Mouse (Mus musculus): ENCODE data around the gene Ext2. TPM values are rescaled to one million over a fixed set of nuclear protein-coding genes. Genes with fewer than 3 reads are reported as not detected.

Ext2 gene
- polyA plus RNA-seq, 1 experiment: 78.9 TPM

GRCm38 (mm10) chr2:93868566-93868965, 46.2 kb upstream of the Ext2 start:
- no peaks in the 10 kb centered on the region for H3K36me3 ChIP-seq (ENCODE audit: control insufficient read depth, insufficient read depth)
- H3K27me3 ChIP-seq (ENCODE audit: control insufficient read depth, insufficient read depth, insufficient read length): peaks cover 41% of the 10 kb centered on the region
- no peak overlapping the region for H3K4me3 ChIP-seq
- no peak overlapping the region for H3ac ChIP-seq (ENCODE audit: control insufficient read depth, insufficient read length)
- TF ChIP-seq MAX (IDR thresholded peaks at IDR 0.05; ENCODE audit: low read depth) (no peak), CEBPB (IDR thresholded peaks at IDR 0.05; ENCODE audit: insufficient read depth, poor library complexity, severe bottlenecking) (no peak), E2F4 (IDR thresholded peaks at IDR 0.05; ENCODE audit: insufficient read depth) (no peak)
- H3K79me2 ChIP-seq (ENCODE audit: control insufficient read depth, insufficient read depth): no peaks in the 10 kb centered on the region
- H3K4me2 ChIP-seq (ENCODE audit: low read depth): no peak overlapping the region

- Histone ChIP-seq H3K4me2 (ENCODE audit: low read depth) (no peak overlapping the region), H3K36me3 (ENCODE audit: control insufficient read depth, insufficient read depth) (no peaks in the 10 kb centered on the region), H3ac (ENCODE audit: control insufficient read depth, insufficient read length) (no peak overlapping the region), H3K79me2 (ENCODE audit: control insufficient read depth, insufficient read depth) (no peaks in the 10 kb centered on the region), H3K27me3 (ENCODE audit: control insufficient read depth, insufficient read depth, insufficient read length) (peaks cover 49% of the 10 kb centered on the region), H3K4me3 (no peak overlapping the region)
- no peak for TF ChIP-seq E2F4 (IDR thresholded peaks at IDR 0.05; ENCODE audit: insufficient read depth)
- TF ChIP-seq MAX (IDR thresholded peaks at IDR 0.05; ENCODE audit: low read depth): no peak
- TF ChIP-seq USF1 (IDR thresholded peaks at IDR 0.05; ENCODE audit: low read depth): no peak
- TF ChIP-seq TCF12 (IDR thresholded peaks at IDR 0.05; ENCODE audit: insufficient read depth, poor library complexity, severe bottlenecking): no peak
- TF ChIP-seq TCF3 (IDR thresholded peaks at IDR 0.05; ENCODE audit: insufficient read length, low read depth): no peak
- no peak for TF ChIP-seq SRF (IDR thresholded peaks at IDR 0.05; ENCODE audit: control insufficient read depth, insufficient read length, low read depth)
- no peak for TF ChIP-seq POLR2AphosphoS2 (IDR thresholded peaks at IDR 0.05; ENCODE audit: insufficient read length, low read depth)
- no peak for TF ChIP-seq CEBPB (IDR thresholded peaks at IDR 0.05; ENCODE audit: insufficient read depth, poor library complexity, severe bottlenecking)
Observed at GRCm38 (mm10) chr2:93863229-93863628, 40.9 kb upstream of the Ext2 start.

- Histone ChIP-seq H3K4me2 (ENCODE audit: low read depth) (no peak overlapping the region), H3ac (ENCODE audit: control insufficient read depth, insufficient read length) (no peak overlapping the region), H3K4me3 (no peak overlapping the region), H3K27me3 (ENCODE audit: control insufficient read depth, insufficient read depth, insufficient read length) (peaks cover 33% of the 10 kb centered on the region), H3K36me3 (ENCODE audit: control insufficient read depth, insufficient read depth) (no peaks in the 10 kb centered on the region), H3K79me2 (ENCODE audit: control insufficient read depth, insufficient read depth) (no peaks in the 10 kb centered on the region)
- peak; percentile 37 for TF ChIP-seq USF1 (IDR thresholded peaks at IDR 0.05; ENCODE audit: low read depth)
- TF ChIP-seq POLR2A (IDR thresholded peaks at IDR 0.05; ENCODE audit: insufficient read length, low read depth): no peak
Observed at GRCm38 (mm10) chr2:93858845-93859244, 36.5 kb upstream of the Ext2 start.

GRCm38 (mm10) chr2:93851303-93851702, 28.9 kb upstream of the Ext2 start:
- H3ac ChIP-seq (ENCODE audit: control insufficient read depth, insufficient read length): no peak overlapping the region
- no peaks in the 10 kb centered on the region for H3K36me3 ChIP-seq (ENCODE audit: control insufficient read depth, insufficient read depth)
- H3K4me2 ChIP-seq (ENCODE audit: low read depth): no peak overlapping the region
- H3K4me3 ChIP-seq: no peak overlapping the region
- H3K27me3 ChIP-seq (ENCODE audit: control insufficient read depth, insufficient read depth, insufficient read length): peaks cover 23% of the 10 kb centered on the region
- no peaks in the 10 kb centered on the region for H3K79me2 ChIP-seq (ENCODE audit: control insufficient read depth, insufficient read depth)
- no peak for TF ChIP-seq POLR2AphosphoS2 (IDR thresholded peaks at IDR 0.05; ENCODE audit: insufficient read length, low read depth)
- no peak for TF ChIP-seq TCF12 (IDR thresholded peaks at IDR 0.05; ENCODE audit: insufficient read depth, poor library complexity, severe bottlenecking)
- no peak for TF ChIP-seq MYOD1 (IDR thresholded peaks at IDR 0.05; ENCODE audit: control insufficient read depth in 1 of 3, insufficient read length in 2 of 3, low read depth in 2 of 3)
- no peak for TF ChIP-seq REST (IDR thresholded peaks at IDR 0.05; ENCODE audit: insufficient read depth, insufficient read length)
- TF ChIP-seq MAX (IDR thresholded peaks at IDR 0.05; ENCODE audit: low read depth): no peak
- no peak for TF ChIP-seq SRF (IDR thresholded peaks at IDR 0.05; ENCODE audit: control insufficient read depth, insufficient read length, low read depth)
- no peak for TF ChIP-seq MYOG (IDR thresholded peaks at IDR 0.05; ENCODE audit: control insufficient read depth in 1 of 3, insufficient read depth in 1 of 3, insufficient read length in 2 of 3, low read depth in 2 of 3)
- no peak for TF ChIP-seq POLR2A (IDR thresholded peaks at IDR 0.05; ENCODE audit: insufficient read length, low read depth)
- no peak for TF ChIP-seq TCF3 (IDR thresholded peaks at IDR 0.05; ENCODE audit: insufficient read length, low read depth)
- no peak for TF ChIP-seq USF1 (IDR thresholded peaks at IDR 0.05; ENCODE audit: low read depth)
- TF ChIP-seq CEBPB (IDR thresholded peaks at IDR 0.05; ENCODE audit: insufficient read depth, poor library complexity, severe bottlenecking): no peak
- TF ChIP-seq E2F4 (IDR thresholded peaks at IDR 0.05; ENCODE audit: insufficient read depth): no peak

- Histone ChIP-seq H3ac (ENCODE audit: control insufficient read depth, insufficient read length) (no peak overlapping the region), H3K4me3 (peak overlapping the region; percentile 33), H3K36me3 (ENCODE audit: control insufficient read depth, insufficient read depth) (no peaks in the 10 kb centered on the region), H3K4me2 (ENCODE audit: low read depth) (peak overlapping the region; percentile 94), H3K79me2 (ENCODE audit: control insufficient read depth, insufficient read depth) (no peaks in the 10 kb centered on the region), H3K27me3 (ENCODE audit: control insufficient read depth, insufficient read depth, insufficient read length) (peaks cover 16% of the 10 kb centered on the region)
- TF ChIP-seq E2F4 (IDR thresholded peaks at IDR 0.05; ENCODE audit: insufficient read depth): no peak
Observed at GRCm38 (mm10) chr2:93850317-93850944, 28.1 kb upstream of the Ext2 start.

Data from myocyte (in vitro differentiated cells).